Mouse (Mus musculus): ENCODE measurements around the gene Tmem147.
"Not testable (repeated sequence)": the region's sequence is repeated elsewhere in the genome, so short reads cannot be mapped to it uniquely, and the experiment has no call there.

Gene Tmem147

DNA sequence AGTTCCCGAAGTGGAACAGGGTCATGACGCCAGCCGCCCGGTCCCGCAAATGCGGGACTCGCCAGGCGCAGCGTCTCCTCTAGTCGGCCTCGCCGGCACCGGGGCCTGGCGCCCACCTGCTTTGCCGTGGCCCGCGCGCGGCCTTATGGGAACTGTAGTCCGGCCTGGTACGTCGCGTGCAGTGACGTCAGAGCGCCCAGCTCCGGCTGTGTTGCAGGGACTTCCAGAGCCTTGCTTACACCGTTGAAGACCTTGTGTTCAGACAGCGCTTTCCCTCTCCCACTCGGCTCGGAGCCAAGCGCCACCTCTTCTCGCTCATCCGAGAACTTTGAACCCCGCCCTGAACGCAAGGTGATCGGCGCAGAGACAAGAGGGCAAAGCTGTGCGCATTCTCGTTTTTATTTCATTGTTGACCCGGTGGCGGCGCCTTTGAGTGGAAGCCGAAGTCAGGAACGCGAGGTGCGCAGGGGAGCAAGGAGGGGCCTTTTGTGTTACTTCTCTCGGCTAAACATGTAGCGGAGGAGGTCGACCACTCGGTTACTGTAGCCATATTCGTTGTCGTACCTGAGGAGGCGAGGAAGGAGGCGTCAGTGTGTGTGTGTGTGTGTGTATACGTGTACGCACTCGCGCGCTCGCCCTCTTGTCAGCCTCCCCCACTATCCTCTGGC, at the start of gene Tmem147:
Tmem147 (minus strand) TSS at position 145 of the 668 bp plus-strand sequence.
- peak; percentile 93 to 97 for DNase-seq (ENCODE audit: low spot score in 2 of 2)

DNA sequence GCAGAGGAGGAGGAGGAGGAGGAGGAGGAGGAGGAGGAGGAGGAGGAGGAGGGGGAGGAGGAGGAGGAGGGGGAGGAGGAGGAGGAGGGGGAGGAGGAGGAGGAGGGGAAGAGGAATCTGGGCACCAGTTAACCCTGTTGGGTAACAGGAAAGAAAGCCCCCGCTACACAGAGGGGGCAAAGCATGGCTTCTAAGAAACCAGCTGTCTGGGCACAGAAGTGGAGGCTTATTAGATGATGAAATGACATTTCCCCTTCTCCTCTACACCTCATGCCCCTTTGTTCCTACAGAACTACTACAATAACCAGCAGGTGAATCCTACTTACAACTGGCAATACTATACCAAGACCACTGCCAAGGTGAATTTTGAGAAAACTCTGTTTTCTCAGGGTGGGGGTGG, 48.6 kb upstream of the Tmem147 start:
- DNase-seq (ENCODE audit: low spot score in 2 of 2), result no peak

DNA sequence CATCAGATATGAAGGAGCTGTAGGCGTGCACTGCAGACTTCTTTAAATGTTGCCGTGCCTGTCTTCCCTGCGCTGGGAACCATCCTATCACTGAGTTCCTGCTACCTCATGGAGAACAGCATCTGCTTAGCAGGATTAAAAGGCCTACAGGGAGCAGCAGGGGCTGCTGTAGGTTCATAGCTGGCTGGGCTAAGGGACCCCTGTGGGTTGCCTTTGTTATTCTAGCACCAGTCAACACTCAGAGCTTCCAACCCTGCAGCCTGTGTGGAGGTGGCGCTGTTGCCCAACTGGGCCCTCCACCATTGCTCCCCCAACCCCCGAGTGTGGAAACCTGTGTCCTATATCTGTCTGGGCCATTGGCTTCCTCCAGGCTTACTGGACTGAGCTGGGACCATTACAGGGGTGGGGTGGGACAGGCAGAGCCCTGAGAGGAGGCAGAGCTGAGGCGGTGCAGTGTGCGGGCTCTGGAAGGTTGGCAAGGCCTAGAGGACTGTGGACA, 47.8 kb upstream of the Tmem147 start:
- DNase-seq (ENCODE audit: low spot score in 2 of 2), result no peak

DNA sequence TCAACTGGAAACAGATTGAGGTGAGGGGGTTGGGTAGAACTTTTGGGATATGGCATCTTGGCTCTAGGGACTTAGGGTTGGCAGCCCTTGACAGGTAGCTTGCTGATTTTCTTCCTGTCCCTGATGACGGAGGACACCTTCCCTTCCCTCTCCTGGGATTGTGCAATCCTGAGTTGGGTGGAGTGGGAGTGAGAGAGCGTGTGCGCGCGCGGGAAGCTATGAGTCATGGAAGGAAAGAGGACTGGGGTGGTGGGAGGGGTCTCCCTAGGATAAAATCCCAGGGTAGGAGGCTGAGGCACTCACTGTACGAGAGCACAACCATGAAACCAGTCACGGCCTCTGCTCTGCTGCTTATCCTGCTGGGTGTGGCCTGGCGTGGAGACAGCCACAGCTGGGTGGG, 46.8 kb upstream of the Tmem147 start:
- DNase-seq (ENCODE audit: low spot score in 2 of 2), result no peak

DNA sequence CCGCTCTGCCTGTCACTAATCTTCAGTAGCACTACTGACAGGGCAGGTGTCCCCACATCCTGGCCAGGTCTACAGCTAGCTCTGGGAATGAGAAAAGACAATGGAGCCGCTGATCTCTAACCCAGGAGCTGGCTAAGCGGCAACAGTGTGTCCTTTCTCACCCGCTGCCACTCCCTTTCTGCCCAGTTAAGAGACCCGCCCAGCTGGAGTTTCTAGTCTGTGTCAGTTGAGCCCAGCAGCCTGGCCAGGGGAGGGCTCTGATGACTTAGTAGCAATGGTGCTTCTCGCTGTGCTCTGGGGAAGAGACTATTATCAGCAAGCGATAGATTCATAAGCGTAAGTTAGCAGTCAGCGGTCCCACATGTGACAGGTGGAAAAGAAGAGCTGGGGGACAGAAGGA, 39.9 kb upstream of the Tmem147 start:
- DNase-seq (ENCODE audit: low spot score in 2 of 2), result no peak

DNA sequence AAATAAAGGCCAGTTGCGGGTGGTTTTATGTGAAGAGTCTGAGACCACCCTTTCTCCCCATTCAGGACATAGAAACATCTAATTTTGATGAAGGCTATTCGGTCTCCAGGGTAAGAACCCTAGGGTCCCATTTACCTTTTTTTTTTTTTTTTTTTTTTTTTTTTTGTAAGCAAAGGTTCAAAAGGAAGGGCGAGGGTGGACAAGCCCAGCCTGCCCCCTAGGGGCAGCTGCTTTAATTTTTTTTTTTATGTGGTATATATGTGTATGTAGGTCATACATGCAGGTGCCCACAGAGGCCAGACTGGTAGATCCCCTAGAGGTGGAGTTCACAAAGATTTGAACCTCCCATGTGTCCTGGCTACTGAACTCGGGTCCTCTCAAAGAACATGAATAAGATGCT, 37.1 kb upstream of the Tmem147 start:
- DNase-seq (ENCODE audit: low spot score in 2 of 2), result no peak

DNA sequence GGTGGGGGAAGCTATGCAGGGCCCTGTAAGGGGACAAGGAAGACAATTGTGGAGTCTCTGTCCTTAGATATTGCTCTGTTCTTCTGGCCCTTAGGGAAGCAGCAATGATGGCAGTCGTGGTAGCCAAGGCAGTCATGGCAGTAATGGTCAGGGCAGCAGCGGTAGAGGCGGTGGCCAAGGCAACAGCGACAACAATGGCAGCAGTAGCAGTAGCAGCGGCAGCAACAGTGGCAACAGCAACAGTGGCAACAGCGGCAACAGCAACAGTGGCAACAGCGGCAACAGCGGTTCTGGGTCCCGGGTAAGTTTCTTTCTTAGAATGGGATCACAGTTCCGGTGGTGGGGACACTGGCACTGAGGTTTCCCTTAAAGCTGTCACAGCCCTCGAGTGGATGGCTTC, 35.8 kb upstream of the Tmem147 start:
- DNase-seq (ENCODE audit: low spot score in 2 of 2), result no peak

DNA sequence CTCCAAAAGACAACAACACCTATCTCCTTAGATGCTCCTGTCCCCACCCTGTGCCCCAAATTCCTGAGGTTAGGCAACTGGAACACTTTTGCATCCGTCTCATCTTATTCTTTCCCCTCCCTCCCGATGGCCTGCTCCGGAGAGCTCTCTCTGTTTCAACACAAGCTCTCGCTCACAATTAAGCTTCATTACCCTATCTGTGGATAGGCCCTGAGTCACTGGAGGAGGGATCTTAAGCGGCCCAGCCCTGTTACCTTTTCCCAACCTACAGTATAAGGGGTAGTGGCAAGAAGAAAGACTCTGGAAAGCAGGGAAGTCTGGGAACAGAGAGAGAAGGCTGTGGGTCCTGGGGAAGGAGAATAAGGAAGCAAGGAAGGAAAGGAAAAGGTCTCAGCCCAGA, 34.1 kb upstream of the Tmem147 start, which contains the start of gene Dmkn:
Dmkn (plus strand) TSS at position 301 of the 400 bp plus-strand sequence.
- DNase-seq (ENCODE audit: low spot score in 2 of 2), result no peak

DNA sequence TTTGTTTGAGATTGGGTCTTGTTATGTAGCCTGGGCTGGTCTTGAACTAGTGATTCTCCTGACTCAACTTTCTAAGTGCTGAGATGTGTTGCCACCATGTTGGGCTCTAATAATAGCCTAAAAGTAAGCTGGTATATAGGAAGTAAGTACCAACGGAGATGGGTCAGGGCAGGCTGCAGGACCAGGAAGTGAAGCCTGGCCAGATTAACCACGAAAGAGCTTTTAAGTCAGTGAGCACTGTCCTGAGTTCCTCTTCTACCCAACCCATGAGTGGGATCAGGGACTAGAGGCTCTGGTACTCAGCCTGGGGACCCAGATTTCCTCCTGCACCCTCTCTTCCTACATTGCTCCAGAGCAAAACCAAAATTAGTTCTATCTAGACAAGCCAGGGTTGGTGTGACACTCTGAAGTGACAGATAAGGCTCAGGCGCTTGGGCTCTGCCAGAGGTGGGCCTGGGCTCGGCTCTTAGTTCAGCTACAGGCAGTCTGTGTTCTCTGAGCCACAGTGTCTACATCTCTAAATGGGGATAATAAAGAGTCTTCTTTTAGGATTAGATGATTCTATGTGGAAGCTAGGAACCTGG, 32.5 kb upstream of the Tmem147 start:
- DNase-seq (ENCODE audit: low spot score in 2 of 2), result no peak

DNA sequence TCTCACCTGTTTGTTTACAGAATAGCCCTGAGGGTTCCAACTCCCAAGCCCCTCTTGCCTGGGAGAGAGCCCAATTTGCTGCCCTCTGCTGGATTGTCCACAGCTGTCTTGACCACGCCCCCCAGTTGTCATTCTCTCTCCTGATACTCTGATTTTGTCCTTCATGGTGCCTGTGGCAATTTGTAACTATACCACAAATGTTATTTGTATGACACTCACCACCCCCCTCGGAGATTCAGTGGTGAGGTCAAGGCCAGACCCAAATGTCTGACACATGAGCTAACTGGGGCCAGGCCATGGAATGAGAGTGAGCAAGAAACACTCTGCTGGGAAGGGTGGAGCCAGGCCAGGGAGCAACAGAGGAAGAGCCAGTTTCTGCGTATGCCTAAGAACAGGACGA, 29.5 kb upstream of the Tmem147 start:
- peak in 1 of 2 experiments; percentile 57 for DNase-seq (ENCODE audit: low spot score in 2 of 2)

DNA sequence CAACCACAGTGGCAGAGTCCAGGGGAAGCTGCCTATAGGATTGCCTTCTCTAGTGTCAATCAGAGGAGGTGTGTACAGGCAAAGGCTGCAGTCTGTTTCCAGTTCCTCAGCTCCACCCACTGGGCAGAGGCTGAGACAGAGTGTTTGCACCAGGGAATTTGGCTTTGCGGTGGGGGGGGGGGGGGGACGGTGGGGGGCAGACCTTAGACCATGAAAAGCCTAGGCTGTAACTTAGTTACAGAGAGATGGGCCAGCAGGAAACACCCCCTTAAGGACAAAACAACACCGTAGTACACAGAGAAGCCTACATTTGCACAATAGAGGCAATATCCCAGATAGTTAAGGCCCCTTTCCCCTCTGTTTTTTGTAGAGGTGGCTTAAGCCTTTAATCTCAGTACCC, 27.7 kb upstream of the Tmem147 start:
- no peak for DNase-seq (ENCODE audit: low spot score in 2 of 2)

DNA sequence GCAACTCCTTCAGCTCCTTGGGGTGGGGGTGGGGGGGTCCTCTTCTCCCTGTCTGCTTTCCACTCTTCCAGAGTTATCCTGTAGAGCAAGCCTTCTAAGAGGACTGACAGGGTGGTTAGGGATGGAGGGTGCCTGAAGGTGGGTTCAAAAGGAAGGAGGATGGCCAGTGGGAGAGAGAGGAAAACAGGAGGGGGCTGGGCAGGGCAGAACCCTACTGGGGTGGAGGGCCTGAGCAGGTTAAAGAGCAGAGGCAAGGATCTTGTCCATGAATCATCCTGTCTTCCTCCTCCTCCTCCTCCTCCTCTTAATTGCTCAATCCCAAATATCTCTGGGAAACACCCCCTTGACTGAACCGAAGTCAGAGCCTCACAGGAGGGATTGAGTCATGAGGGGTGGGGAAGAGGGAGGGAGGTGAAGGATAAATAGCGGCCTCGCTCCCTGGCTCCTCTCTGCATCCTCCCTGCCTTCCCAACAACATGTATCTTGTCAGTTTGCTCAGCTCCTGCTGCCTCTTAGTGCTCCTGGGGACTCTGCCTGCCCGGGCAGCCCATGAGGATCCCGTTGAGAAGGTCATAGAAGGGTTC, 21.8 kb upstream of the Tmem147 start, which contains the start of gene Sbsn:
Sbsn (plus strand) TSS at position 386 of the 584 bp plus-strand sequence.
- no peak for DNase-seq (ENCODE audit: low spot score in 2 of 2)

DNA sequence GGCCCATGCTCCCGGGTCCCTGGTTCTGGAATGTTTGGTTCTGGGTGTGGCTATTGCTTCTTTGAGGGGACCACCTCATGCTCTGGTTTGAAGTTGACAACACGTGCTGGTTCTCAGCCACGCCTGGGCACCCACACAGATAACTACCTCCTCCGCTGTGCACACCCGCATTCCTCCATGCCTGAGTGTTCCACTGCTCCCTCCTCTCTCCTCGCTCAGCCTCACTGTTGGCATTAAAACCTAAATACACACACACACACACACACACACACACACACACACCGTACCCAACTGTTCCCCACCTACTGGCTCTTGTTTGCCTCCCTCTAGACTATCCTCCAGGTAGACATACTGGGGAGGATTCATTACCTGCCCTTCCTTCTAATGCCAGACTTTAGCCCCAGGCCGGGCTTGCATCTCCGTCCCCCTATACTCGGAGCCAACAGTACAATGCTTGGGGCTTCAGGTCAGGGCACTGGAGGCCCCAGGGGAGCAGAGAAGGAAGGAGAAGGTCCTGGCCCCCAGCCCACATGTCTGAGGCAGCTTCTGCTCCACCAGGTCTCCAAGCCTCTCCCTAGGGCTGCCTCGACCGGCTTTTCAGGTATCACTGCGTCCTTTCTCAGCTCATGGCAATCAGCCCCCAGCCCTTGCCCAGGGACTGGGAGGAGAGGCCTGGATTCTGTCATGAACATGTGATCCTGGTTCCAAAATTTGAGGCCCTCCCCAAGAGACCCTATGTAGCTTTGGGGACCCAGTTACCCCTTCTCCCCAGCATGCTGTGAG, 20.7 kb upstream of the Tmem147 start:
- no peak for DNase-seq (ENCODE audit: low spot score in 2 of 2)

DNA sequence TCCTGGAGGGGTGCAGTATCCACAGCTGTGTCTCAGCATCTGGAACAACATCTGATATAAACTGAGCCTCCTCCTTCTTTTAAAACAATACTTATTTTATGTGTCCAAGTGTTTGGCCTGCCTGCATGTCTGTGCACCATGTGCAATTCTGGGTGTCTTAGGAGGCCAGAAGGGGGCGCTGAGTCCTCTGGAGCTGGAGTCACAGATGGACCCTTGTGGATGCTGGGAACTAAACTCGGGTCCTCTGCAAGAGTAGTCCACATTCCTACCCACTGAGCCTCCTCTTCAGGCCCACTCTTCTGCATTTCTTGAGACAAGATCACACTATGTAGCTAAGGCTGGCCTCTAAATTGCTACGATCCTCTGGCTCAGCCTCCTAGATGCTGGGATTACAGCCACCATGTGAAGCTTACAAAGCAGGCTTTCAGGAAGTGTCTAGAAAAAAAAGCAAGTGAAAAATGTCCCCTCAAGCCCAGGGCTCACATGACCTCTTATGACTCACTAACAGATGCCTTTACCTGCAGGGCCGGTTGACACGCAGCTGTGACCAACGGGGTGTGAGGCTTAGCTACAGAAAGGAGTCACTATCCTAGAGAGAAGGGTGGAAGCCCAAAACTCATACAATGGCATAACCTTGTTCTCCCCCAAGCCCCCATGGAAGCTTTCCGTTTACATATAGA, 18.3 kb upstream of the Tmem147 start:
- no peak for DNase-seq (ENCODE audit: low spot score in 2 of 2)

DNA sequence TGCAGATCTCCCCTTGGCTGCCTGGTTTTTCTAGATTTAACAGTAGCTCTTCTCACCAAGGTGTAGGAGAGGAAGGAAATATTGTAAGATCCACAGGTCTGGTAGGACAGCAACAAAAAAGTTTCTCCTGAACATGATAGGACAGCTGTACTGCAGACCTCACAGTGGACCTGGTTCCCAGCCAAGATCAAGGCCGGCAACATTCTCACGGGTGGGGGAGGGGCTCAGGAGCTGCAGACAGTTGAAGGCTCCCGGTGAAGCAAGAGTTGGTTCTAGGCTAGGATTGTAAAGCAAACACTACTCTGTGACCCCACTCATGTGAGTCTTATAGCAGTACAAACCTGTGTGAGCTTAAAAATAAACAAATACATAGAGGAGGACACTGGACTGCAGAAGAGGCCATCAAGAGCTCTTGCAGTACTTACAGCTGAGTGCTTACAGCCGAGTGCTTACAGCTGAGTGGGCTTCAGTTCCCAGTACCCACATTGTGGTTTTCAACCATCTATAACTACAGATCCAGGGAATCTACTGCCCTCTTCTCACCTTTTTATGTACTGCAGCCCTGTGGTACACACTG, 14.8 kb upstream of the Tmem147 start:
- no peak for DNase-seq (ENCODE audit: low spot score in 2 of 2)

DNA sequence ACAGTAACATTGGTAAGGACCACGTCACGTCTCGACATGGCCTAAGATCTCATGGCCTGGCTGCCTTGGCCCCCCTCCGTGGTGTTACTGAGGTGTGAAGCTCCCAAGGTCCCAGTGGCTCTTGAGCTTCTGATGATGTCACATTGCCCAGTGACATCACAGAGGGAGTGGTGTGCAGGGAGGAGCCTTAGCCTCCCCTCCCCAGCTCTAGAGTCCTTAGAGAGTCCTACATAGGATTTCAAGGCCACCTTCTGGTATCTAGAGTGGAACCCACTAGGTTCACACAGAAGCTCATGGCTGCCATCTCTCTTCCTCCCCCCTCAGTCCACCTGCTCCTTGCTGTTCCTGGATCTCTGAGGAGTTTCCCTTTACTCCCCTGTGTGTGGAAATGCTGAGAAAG, 14.3 kb upstream of the Tmem147 start, which contains the start of gene Gapdhs:
Gapdhs (minus strand) TSS at position 65 of the 400 bp plus-strand sequence.
- not testable (repeated sequence) for DNase-seq (ENCODE audit: low spot score in 2 of 2)

DNA sequence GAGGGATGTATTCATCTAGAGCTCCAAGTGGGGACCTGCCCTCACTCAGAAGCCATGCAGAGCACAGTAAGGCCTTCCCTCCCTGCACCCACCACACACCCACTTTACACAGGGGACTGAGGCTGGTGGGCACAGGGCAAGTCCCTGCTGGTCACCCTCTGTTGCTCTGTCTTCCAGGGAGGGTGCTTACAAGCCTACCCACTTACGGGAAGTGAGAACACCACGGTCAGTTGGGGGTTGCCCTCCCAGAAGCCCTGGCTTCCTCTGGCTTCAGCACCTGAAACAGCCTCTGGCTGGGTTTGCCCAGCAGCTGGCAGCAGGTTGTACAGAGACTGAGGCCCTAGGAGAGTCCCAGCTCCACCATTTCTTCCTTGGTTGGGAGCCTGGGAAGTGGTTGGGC, 13.2 kb upstream of the Tmem147 start:
- peak in 1 of 2 experiments; percentile 44 for DNase-seq (ENCODE audit: low spot score in 2 of 2)

DNA sequence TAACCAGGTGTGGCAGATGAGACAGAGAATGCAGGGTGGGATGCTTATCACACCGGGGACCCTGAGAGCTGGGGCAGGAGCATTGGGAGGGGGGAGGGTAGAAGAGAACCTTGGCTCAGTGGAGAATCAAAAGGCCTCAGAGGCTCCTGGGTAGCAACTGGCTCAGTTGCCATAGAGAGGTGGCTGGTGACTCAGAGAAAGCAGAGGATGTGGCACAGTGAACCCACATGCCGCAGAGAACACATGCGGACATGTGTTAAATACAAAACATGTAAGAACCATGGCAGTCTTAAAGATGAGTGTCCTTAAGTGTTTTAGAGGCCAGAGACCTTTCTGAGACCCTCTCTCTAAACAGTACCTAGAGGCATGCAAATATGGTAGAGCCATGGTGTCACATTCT, 6.9 kb upstream of the Tmem147 start:
- no peak for DNase-seq (ENCODE audit: low spot score in 2 of 2)

DNA sequence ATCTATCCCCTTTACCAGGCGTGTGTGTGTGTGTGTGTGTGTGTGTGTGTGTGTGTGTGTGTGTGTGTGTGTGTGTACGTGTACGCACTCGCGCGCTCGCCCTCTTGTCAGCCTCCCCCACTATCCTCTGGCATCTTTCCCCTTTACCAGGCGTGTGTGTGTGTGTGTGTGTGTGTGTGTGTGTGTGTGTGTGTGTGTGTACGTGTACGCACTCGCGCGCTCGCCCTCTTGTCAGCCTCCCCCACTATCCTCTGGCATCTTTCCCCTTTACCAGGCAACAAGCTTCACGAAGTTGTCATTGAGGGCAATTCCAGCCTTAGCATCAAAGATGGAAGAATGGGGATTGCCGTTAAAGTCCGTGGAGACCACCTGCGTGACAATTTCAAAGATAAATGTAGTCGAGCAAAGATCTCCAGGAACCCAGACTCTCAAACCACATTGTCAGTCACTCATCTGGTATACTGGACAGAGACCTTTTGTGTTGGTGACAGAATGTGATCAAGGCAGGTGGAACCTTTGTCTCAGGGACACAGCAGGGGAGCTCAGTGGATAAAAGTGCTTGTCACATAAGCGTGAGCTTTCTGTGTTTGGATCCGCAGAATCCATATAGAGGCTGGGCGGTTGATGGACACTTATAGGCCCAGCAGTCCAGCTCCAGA, 853 bp upstream of the Tmem147 start:
- DNase-seq (ENCODE audit: low spot score in 2 of 2), result peak in 1 of 2 experiments; percentile 12

DNA sequence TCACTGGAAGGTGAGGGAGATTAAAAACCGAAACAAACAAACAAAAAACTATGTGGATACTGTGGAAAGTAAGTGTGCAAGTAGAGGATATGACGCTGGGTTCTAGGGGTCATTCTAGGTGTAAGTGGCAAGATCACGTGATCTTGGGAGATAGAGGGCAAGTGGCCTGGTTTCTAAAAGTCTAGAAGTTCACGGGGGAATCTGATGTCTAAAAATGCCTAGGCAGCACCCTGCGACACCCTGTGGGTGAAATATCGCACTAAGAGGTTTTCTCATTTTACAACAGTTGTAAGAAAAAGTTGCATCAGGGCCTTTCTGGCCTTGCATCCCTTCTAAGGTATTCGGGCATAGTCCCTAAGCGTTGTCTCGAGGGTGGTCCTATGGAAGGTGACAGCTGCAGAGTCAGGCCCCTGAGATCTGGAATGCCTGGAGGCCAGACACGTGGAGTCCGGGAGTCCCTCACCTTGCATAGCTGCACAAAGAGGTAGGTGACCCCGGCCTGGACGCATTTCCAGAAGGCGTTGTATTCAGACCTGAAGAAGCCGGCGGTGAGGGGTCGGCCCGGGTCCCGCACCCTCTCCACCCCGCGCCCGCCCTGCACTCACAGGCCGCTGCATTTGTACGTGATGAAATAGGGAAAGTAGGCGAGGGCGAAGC, 473 bp downstream of the Tmem147 start:
- DNase-seq (ENCODE audit: low spot score in 2 of 2), result no peak
